Mouse (Mus musculus): ENCODE results near the gene Il27ra. TPM values are rescaled to one million over a fixed set of nuclear protein-coding genes. Genes with fewer than 3 reads are reported as not detected.

Gene Il27ra
- polyA plus RNA-seq, 1 experiment from 2014 or later, result 1.4 TPM

DNA sequence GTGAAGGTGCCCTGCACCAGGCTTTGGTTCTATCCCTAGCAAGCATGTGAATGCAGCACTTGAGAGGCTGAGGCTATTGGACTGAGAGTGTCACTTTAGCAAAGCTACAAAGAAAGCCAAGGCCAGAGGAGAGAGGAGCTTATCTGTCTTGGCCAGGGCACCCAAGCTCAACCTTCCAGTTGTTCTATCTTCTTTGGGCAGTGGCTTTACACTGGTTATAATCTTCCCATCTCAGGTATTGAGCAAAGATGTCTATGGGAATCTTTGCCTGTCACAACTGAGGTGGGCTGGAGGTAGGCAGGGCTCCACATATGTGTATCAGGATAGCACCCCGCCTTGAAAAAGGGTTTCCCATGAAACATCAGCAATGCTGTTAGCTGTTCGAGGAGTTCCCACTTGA, 17.9 kb upstream of the Il27ra start:
- Histone ChIP-seq H3K27ac (no peak overlapping the region), H3K4me3 (no peak overlapping the region), H3K27me3 (ENCODE audit: insufficient read depth, poor library complexity, severe bottlenecking) (0 out of 2 replicates have a peak, but pooled peaks cover 6% of the 10 kb centered on the region), H3K36me3 (no peaks in the 10 kb centered on the region), H3K9me3 (no peaks in the 10 kb centered on the region), H3K4me1 (no peaks in the 10 kb centered on the region)
- 82% methylated on average over 2 of the region's 2 CpGs for WGBS
- no peak for DNase-seq (ENCODE audit: low spot score)

DNA sequence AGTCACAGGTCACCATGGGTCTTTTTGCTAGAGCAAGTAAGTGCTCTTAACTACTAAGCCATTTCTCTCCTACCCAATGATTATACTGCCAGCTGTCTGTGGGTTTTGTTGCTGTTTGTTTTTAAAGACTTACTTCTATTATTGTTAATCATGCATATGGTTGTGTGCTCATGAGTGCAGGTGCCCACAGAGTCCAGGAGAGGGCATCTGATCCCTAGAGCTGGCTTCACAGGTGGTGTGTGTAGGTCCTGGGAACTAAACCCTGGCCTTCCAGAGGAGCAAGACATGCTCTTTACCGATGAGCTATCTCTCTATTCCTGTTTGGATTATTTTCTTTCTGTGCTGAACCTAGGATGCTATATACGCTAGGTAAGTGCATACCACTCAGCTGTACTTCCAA, 16.8 kb upstream of the Il27ra start:
- Histone ChIP-seq H3K4me3 (no peak overlapping the region), H3K27ac (no peak overlapping the region), H3K4me1 (no peaks in the 10 kb centered on the region), H3K36me3 (no peaks in the 10 kb centered on the region), H3K27me3 (ENCODE audit: insufficient read depth, poor library complexity, severe bottlenecking) (0 out of 2 replicates have a peak, but pooled peaks cover 6% of the 10 kb centered on the region), H3K9me3 (no peaks in the 10 kb centered on the region)
- DNase-seq (ENCODE audit: low spot score), result no peak
- 81% methylated on average over 2 of the region's 2 CpGs for WGBS

GRCm38 (mm10) chr8:84057827-84058226, 15.4 kb upstream of the Il27ra start:
- H3K27me3 ChIP-seq (ENCODE audit: insufficient read depth, poor library complexity, severe bottlenecking), result 0 out of 2 replicates have a peak, but pooled peaks cover 6% of the 10 kb centered on the region
- no peaks in the 10 kb centered on the region for H3K9me3 ChIP-seq
- no peaks in the 10 kb centered on the region; the same call in 1 of the 2 replicates for H3K4me1 ChIP-seq
- DNase-seq (ENCODE audit: low spot score), result no peak
- H3K36me3 ChIP-seq, result no peaks in the 10 kb centered on the region
- H3K4me3 ChIP-seq, result no peak overlapping the region
- no peak overlapping the region for H3K27ac ChIP-seq
- 76% methylated on average over 1 of the region's 1 CpGs for WGBS

DNA sequence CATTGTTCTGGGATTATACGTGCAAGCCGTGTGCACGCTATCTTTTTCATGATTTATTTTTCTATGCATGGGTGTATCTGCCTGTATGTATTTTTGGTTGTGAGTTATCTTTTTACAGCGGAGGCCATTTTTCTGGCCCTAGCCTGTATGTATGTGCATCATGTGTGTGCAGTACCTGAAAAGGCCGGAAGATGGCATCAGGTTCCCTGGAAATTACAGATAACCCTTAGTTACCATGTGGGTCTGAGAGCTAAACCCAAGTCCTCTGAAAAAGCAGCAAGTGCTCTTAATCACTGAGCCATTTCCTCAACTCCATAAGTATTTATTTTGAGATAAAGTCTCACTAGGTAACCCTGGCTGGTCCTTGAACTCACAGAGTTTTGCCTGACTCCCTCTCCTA, 10.8 kb upstream of the Il27ra start:
- DNase-seq (ENCODE audit: low spot score), result no peak
- Histone ChIP-seq H3K27ac (no peak overlapping the region), H3K4me3 (no peak overlapping the region), H3K4me1 (peaks cover 5% of the 10 kb centered on the region; the same call in 1 of the 2 replicates), H3K27me3 (ENCODE audit: insufficient read depth, poor library complexity, severe bottlenecking) (0 out of 2 replicates have a peak, but pooled peaks cover 10% of the 10 kb centered on the region), H3K36me3 (no peaks in the 10 kb centered on the region), H3K9me3 (no peaks in the 10 kb centered on the region)
- 90% methylated on average over 5 of the region's 5 CpGs for WGBS

DNA sequence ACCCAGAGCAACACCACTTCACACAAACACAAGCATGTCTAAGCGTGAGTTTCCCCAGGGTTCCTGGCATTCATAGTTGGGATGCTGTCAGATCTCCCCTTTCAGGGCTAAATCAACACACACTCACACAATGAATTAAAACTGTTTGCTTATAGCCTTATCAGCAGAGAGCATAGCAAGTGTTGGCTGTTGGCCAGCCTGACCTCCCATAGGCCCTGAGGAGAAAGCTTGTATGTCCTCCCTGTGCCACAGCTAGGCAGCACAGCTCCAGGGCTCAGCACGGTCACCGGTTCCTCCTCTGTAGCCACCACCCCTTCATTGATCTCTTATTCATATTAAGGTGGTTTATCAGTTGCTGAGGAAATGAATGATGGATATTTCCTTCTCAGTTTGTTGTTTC, 10.4 kb upstream of the Il27ra start:
- Histone ChIP-seq H3K4me1 (peaks cover 5% of the 10 kb centered on the region; the same call in 1 of the 2 replicates), H3K4me3 (no peak overlapping the region), H3K27ac (no peak overlapping the region), H3K27me3 (ENCODE audit: insufficient read depth, poor library complexity, severe bottlenecking) (0 out of 2 replicates have a peak, but pooled peaks cover 7% of the 10 kb centered on the region), H3K9me3 (no peaks in the 10 kb centered on the region), H3K36me3 (no peaks in the 10 kb centered on the region)
- no peak for DNase-seq (ENCODE audit: low spot score)
- 64% methylated on average over 3 of the region's 3 CpGs for WGBS

- Histone ChIP-seq H3K27ac (no peak overlapping the region), H3K27me3 (ENCODE audit: insufficient read depth, poor library complexity, severe bottlenecking) (peaks cover 29% of the 10 kb centered on the region), H3K9me3 (no peaks in the 10 kb centered on the region), H3K4me1 (peaks cover 15% of the 10 kb centered on the region), H3K4me3 (no peak overlapping the region), H3K36me3 (no peaks in the 10 kb centered on the region)
- 69% methylated on average over 5 of the region's 5 CpGs for WGBS
- DNase-seq (ENCODE audit: low spot score), result no peak
Measured at GRCm38 (mm10) chr8:84048171-84048570, 5.8 kb upstream of the Il27ra start.

GRCm38 (mm10) chr8:84046505-84046904, 4.1 kb upstream of the Il27ra start:
- no peaks in the 10 kb centered on the region for H3K36me3 ChIP-seq
- no peaks in the 10 kb centered on the region for H3K9me3 ChIP-seq
- peaks cover 45% of the 10 kb centered on the region for H3K27me3 ChIP-seq (ENCODE audit: insufficient read depth, poor library complexity, severe bottlenecking)
- H3K4me1 ChIP-seq, result peaks cover 27% of the 10 kb centered on the region
- 79% methylated on average over 3 of the region's 3 CpGs for WGBS
- H3K4me3 ChIP-seq, result no peak overlapping the region
- H3K27ac ChIP-seq, result no peak overlapping the region
- no peak for DNase-seq (ENCODE audit: low spot score)

DNA sequence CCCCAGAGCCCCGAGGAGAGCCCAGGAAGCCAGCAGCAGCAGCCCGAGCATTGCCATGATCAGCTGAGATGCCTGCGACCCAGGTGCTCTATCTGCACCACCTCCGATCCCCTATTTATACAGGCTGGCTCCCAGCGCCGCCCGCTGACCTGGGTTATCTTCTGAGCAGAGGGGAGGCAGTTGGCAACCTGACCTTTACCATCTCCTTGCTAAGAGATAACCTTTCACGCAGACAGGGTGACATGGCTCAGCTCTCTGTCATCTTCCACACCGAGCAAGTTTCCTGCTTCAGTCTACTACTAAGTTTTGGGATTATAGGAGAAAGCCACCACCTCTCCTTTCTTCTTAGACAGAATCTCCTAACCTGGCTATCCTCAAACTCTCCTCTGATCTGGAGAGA, 2.5 kb upstream of the Il27ra start, which contains the start of gene Rln3:
Gene Rln3, minus strand, starts transcription at position 101 of the 400 bp plus-strand sequence.
- Histone ChIP-seq H3K36me3 (no peaks in the 10 kb centered on the region), H3K27ac (no peak within 1 kb of the TSS), H3K9me3 (no peaks in the 10 kb centered on the region), H3K4me1 (peaks cover 22% of the 10 kb centered on the region), H3K4me3 (peak within 1 kb of the TSS; percentile 49), H3K27me3 (ENCODE audit: insufficient read depth, poor library complexity, severe bottlenecking) (peaks cover 62% of the 10 kb centered on the region)
- WGBS, result 2% methylated on average over 9 of the region's 9 CpGs
- no peak for DNase-seq (ENCODE audit: low spot score)

DNA sequence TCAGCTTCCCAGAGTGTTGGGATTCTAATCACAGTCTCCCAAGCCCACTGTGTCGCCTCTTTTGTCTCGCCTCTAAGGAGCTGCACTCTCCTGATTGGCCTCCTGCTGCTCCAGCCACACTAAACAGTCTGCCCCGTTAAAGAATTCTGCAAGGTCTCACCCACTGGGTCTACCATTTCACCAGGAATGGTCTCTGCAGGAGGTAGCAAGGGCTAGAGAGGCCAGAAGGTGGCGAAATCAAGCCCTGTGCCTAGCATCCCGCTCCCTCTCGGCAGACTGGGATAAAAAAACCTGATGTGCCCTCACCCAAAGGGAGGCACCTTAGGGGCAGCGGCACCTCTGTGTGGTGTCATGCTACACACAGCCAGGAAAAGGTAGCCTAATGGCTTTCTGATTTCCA, 1.7 kb upstream of the Il27ra start:
- no peaks in the 10 kb centered on the region for H3K36me3 ChIP-seq
- peak overlapping the region; percentile 49; the same call in 1 of the 2 replicates for H3K4me3 ChIP-seq
- 0% methylated on average over 7 of the region's 7 CpGs for WGBS
- DNase-seq (ENCODE audit: low spot score), result no peak
- peaks cover 68% of the 10 kb centered on the region for H3K27me3 ChIP-seq (ENCODE audit: insufficient read depth, poor library complexity, severe bottlenecking)
- H3K4me1 ChIP-seq, result peaks cover 25% of the 10 kb centered on the region
- no peak overlapping the region for H3K27ac ChIP-seq
- H3K9me3 ChIP-seq, result no peaks in the 10 kb centered on the region

- Histone ChIP-seq H3K4me1 (peaks cover 25% of the 10 kb centered on the region), H3K36me3 (no peaks in the 10 kb centered on the region), H3K27ac (no peak overlapping the region), H3K4me3 (peak overlapping the region; percentile 61), H3K9me3 (no peaks in the 10 kb centered on the region), H3K27me3 (ENCODE audit: insufficient read depth, poor library complexity, severe bottlenecking) (peaks cover 72% of the 10 kb centered on the region)
- DNase-seq (ENCODE audit: low spot score), result no peak
- 29% methylated on average over 12 of the region's 12 CpGs for WGBS
Measured at GRCm38 (mm10) chr8:84042948-84043342, 556 bp upstream of the Il27ra start.

DNA sequence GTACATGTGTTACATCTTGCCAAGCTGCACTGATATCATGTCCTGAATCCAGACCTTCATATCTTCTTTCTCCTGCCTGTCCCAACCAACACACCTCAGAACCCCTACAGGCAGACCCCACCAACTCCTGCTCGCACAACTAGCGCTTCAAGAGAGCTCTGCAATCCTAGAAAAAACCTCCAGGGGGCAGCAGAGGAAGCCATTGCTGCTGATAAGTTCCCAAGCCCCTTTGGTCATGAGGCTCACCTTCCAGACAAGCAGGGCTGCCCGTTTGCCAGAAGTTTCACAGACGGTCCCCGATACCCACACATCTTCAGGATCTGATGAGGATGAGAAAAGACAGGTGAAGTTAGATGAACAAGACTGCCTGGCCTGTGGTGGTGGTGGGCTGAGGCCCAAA, 3.3 kb downstream of the Il27ra start:
- Histone ChIP-seq H3K4me3 (no peak overlapping the region), H3K9me3 (no peaks in the 10 kb centered on the region), H3K27me3 (ENCODE audit: insufficient read depth, poor library complexity, severe bottlenecking) (peaks cover 75% of the 10 kb centered on the region), H3K36me3 (no peaks in the 10 kb centered on the region), H3K4me1 (peaks cover 15% of the 10 kb centered on the region), H3K27ac (no peak overlapping the region)
- peak; percentile 90 for DNase-seq (ENCODE audit: low spot score)
- WGBS, result 10% methylated on average over 5 of the region's 5 CpGs

GRCm38 (mm10) chr8:84038015-84038414, 4.4 kb downstream of the Il27ra start:
- H3K4me1 ChIP-seq, result peaks cover 14% of the 10 kb centered on the region
- no peak overlapping the region for H3K4me3 ChIP-seq
- no peaks in the 10 kb centered on the region for H3K9me3 ChIP-seq
- no peak for DNase-seq (ENCODE audit: low spot score)
- H3K36me3 ChIP-seq, result no peaks in the 10 kb centered on the region
- peaks cover 64% of the 10 kb centered on the region for H3K27me3 ChIP-seq (ENCODE audit: insufficient read depth, poor library complexity, severe bottlenecking)
- H3K27ac ChIP-seq, result no peak overlapping the region
- 69% methylated on average over 5 of the region's 5 CpGs for WGBS

GRCm38 (mm10) chr8:84032777-84033176, 9.6 kb downstream of the Il27ra start:
- no peak overlapping the region for H3K4me3 ChIP-seq
- no peak for DNase-seq (ENCODE audit: low spot score)
- H3K27ac ChIP-seq, result no peak overlapping the region
- WGBS, result 69% methylated on average over 4 of the region's 4 CpGs
- no peaks in the 10 kb centered on the region for H3K36me3 ChIP-seq
- peaks cover 47% of the 10 kb centered on the region for H3K27me3 ChIP-seq (ENCODE audit: insufficient read depth, poor library complexity, severe bottlenecking)
- no peaks in the 10 kb centered on the region for H3K4me1 ChIP-seq
- H3K9me3 ChIP-seq, result no peaks in the 10 kb centered on the region

- DNase-seq (ENCODE audit: low spot score), result no peak
- Histone ChIP-seq H3K27ac (no peak overlapping the region), H3K27me3 (ENCODE audit: insufficient read depth, poor library complexity, severe bottlenecking) (peaks cover 63% of the 10 kb centered on the region), H3K9me3 (no peaks in the 10 kb centered on the region), H3K36me3 (no peaks in the 10 kb centered on the region), H3K4me3 (no peak overlapping the region), H3K4me1 (peaks cover 16% of the 10 kb centered on the region)
- WGBS, result 78% methylated on average over 5 of the region's 5 CpGs
Measured at GRCm38 (mm10) chr8:84029272-84029671, 13.1 kb downstream of the Il27ra start.

Measured in heart, embryonic 10.5 days (tissue).